Mouse (Mus musculus): Measurements from ENCODE around the gene Eddm3b.
A peak's percentile ranks its signal among the peaks of the same experiment; 100 is the strongest.

Gene Eddm3b

GRCm38 (mm10) chr14:51113916-51114560, at the start of gene Eddm3b:
Gene Eddm3b (plus strand): TSS chr14:51114426.
- no peak for DNase-seq (ENCODE audit: low spot score in 2 of 2)

GRCm38 (mm10) chr14:51068956-51069355, 45.3 kb upstream of the Eddm3b start:
- no peak for DNase-seq (ENCODE audit: low spot score in 2 of 2)

GRCm38 (mm10) chr14:51069617-51070016, 44.6 kb upstream of the Eddm3b start:
- DNase-seq (ENCODE audit: low spot score in 2 of 2) = peak in 1 of 2 experiments; percentile 10

- no peak for DNase-seq (ENCODE audit: low spot score in 2 of 2)
These were observed 39.9 kb upstream of the Eddm3b start, which contains the start of gene Olfr750 for GRCm38 (mm10) chr14:51074335-51074734. Gene Olfr750 (minus strand): TSS chr14:51074435.

DNA sequence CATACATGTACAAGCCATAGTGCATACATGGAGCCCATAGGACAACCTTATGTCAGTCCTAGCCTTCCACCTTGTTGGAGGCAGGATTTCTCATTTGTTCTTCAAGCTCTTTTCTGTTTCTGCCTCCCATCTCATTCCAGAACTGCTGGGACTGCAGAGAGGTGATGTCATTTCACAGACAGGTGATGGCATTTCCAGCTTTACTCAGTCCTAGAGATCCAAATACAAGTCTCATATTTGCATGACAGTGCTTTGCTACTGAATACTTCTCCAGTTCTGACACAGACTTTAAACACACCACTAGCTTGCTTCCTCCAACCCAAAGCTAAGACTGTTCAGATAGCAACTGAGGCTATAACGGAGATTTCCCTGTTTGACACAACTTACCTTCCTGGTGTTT, 35.0 kb upstream of the Eddm3b start:
- no peak for DNase-seq (ENCODE audit: low spot score in 2 of 2)

- DNase-seq (ENCODE audit: low spot score in 2 of 2) = no peak
These were observed 33.2 kb upstream of the Eddm3b start for GRCm38 (mm10) chr14:51081035-51081434.

- peak in 1 of 2 experiments; percentile 26 for DNase-seq (ENCODE audit: low spot score in 2 of 2)
These were observed 31.3 kb upstream of the Eddm3b start for GRCm38 (mm10) chr14:51082599-51083581.

GRCm38 (mm10) chr14:51083805-51084204, 30.4 kb upstream of the Eddm3b start:
- DNase-seq (ENCODE audit: low spot score in 2 of 2) = no peak

GRCm38 (mm10) chr14:51085086-51085485, 29.1 kb upstream of the Eddm3b start:
- no peak for DNase-seq (ENCODE audit: low spot score in 2 of 2)

GRCm38 (mm10) chr14:51085911-51086310, 28.3 kb upstream of the Eddm3b start:
- DNase-seq (ENCODE audit: low spot score in 2 of 2) = no peak

- DNase-seq (ENCODE audit: low spot score in 2 of 2) = no peak
These were observed 26.5 kb upstream of the Eddm3b start for GRCm38 (mm10) chr14:51087762-51088161.

- peak; percentile 29 to 77 for DNase-seq (ENCODE audit: low spot score in 2 of 2)
These were observed 25.9 kb upstream of the Eddm3b start for GRCm38 (mm10) chr14:51088166-51088969.

GRCm38 (mm10) chr14:51088970-51089673, 25.1 kb upstream of the Eddm3b start:
- DNase-seq (ENCODE audit: low spot score in 2 of 2) = peak; percentile 91 to 97

DNA sequence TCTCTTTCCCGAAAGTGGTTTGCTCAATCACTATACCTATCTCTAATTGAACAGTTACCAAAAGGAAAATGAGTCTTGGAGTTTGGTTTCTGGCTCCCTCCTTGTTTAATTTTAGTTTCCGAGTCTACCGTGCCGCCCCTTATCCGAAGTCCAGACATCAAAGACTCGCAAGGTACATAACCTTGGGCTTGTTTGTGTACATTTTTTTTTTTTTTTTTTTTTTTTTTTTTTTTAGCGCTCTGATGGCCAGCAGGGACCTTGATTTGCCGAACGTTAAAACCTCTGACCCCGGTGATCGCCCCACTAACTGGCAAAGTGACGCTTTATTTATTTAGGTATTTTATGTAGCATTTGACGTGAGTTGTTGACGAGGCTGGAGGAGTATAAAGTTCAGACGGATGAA, 24.6 kb upstream of the Eddm3b start:
- DNase-seq (ENCODE audit: low spot score in 2 of 2) = no peak

DNA sequence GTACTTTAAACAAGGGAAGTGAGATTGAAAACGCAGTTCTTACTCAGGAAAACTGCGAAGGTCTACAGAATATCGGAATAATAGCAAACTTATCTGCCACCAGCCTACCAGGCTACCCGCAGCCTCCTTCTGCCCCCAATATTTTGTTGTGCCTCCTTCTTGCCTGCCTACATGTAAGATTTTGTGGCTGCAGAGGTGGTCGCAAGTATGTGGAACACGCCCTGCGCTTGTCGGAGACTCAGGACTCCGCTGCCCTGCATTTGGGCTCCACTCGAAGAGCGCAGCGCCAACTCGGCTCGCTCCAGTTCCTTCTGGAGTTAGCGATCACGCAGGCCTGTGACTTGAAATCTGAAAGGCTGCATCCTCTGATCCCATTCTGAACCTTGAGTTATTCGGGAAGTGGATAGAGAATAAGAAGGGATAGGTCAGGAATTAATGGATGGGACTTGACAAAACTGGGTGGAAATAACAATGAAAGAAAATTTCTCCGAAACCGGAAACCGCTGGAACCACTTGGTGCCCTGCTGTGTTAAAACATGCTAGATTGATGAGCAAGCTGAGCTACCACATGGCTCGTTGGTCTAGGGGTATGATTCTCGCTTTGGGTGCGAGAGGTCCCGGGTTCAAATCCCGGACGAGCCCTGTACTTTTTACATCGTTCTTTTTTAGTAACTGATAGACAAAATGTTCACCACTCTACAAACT, 24.0 kb upstream of the Eddm3b start:
- peak; percentile 40 to 81 for DNase-seq (ENCODE audit: low spot score in 2 of 2)

DNA sequence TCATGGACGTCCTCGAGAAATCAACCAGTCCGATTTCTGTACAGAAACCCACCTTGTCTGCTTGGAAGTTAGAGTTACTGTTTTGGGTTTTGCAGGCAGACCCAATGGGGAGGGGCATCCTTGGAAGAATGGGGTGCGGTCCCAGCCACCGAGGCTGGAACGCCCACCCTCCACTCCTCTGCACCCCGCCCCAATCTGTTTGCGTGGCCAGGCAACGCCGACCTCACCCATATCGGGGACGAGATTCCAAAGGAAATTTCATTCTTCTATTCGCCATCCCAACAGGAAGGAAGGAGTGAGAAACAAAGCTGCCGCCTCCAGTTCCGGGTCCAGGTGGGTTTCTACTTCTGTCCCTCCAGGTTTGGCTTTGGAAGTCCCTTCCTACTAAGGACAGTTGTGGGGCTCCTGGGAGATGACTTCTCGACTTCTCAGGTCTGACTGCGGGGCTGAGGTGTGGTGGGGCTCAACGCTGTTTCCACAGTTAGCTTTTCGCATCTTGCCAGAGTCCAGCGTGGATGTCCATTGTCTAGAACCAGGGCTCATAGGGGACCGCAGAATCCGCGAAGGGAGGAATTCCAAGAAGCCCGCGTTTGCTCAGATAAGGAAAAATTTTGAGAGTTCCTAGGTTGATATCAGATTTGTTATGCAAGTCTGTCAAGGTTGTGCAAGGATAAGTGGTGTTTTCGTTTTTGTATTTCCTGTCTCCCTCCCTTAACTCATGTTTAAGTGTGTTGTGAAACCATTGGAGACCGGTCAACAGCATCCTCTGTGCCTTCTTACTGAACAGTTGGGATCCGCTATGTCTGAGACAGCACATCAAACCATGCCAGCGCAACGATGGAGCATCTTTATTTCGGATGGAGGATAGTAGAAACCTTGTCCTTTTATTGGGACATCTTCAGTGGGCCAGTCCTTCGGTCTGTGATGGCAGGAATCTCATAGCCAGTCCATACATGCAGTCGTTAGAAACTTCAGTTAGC, 23.0 kb upstream of the Eddm3b start, which contains the start of the genes Rnase4 and Ang:
Gene Rnase4 (plus strand): TSS at position 157 of the 980 bp plus-strand sequence.
Gene Ang (plus strand): TSS at position 230 of the 980 bp plus-strand sequence.
- DNase-seq (ENCODE audit: low spot score in 2 of 2) = peak in 1 of 2 experiments; percentile 38

GRCm38 (mm10) chr14:51092073-51092620, 22.1 kb upstream of the Eddm3b start:
- DNase-seq (ENCODE audit: low spot score in 2 of 2) = no peak

DNA sequence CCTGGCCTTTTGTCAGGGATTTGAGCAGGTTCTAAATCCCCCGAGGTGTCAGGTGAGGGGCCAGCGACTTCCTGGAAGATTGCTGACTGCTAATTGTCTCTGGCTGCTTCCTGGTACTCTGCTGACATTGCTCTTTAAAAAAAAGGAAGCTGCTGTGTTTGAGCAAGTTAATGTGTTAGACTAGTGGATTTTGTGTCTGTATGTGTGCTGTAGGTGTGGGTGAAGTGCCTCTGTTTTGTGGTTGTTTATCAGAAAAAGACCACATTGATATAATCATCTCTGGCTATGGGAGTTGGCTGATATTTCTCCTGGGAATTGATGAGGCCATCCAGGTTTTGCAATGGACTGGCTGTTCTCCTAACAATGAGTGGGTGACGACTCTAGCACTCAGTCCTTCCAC, 20.7 kb upstream of the Eddm3b start:
- DNase-seq (ENCODE audit: low spot score in 2 of 2) = no peak
